Mouse (Mus musculus) stomach, postnatal 0 days (tissue): ENCODE results near the gene Ccrl2.

Experiments used
- CTCF ChIP-seq: IDR thresholded peaks from 2 replicates; pipeline ENCODE4 v1.5.1; 2016; ENCODE audit warnings: antibody characterized with exemption, low read depth, mild to moderate bottlenecking, moderate library complexity
- EP300 ChIP-seq: optimal IDR thresholded peaks from 2 replicates; pipeline ENCODE3; 2016; ENCODE audit warnings: antibody characterized with exemption

DNA sequence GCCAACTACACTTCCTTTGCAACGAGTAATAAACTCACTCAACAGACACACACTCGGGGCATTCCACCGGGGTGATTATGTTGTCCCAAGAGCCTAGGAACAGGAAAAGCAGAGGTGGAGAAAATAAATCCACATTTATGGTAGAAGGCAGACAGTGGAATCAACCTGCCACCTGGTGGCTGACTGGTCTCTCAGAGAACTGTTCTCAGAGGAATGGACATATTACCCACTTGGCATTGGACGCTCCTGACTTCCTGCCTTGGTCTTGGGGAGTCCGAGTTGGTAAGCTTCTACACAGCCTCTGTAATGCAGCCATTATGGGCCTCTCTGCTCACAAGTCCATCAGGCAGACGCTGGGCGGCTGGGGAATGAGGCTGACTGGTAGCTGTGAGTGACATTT lies 14.9 kb upstream of the Ccrl2 start:
- TF ChIP-seq EP300 (no peak), CTCF (peak; percentile 77)
